Mouse (Mus musculus): ENCODE data around the gene Wdr86.

DNA sequence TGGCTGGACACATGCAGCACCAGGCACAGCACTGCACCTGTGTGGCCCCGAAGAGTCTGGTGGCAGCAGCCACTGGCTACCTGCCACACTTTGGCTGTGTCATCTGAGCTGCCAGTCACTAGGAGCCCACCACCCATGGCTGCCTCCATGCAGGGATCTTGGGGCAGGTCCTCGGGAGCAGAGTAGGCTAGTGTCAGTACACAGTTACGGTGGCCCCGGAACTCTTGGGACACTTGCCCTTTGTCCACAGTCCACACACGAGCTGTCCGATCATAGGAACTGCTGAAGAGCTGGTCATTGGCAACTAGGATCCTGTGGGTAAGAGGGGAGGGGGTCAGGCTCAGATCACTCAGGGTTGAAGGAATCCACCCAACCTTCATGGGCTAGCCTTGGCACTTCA is 12.5 kb downstream of the Wdr86 start:
- TF ChIP-seq CTCF (IDR thresholded peaks at IDR 0.05; ENCODE audit: extremely low read depth, insufficient read depth, low read length), result no peak
- TF ChIP-seq POLR2A (IDR thresholded peaks at IDR 0.05; ENCODE audit: extremely low read depth, insufficient read depth, low read length), result no peak

All from cortical plate, adult 2 months (tissue).